Mouse (Mus musculus) ovary, adult 18-20 months (tissue): Measurements from ENCODE around the gene Cyp27b1.
"Not testable (repeated sequence)": the region's sequence is repeated elsewhere in the genome, so short reads cannot be mapped to it uniquely, and the experiment has no call there.

ENCODE experiments used
- DNase-seq: peaks from one replicate; pipeline ENCODE4 v3.0.0; 2022; ENCODE audit warnings: low spot score, mixed read lengths

Cyp27b1 gene

GRCm38 (mm10) chr10:127049395-127050118, 1.5 kb downstream of the Cyp27b1 start:
- no peak for DNase-seq

GRCm38 (mm10) chr10:127050119-127050474, 2.0 kb downstream of the Cyp27b1 start:
- no peak for DNase-seq

GRCm38 (mm10) chr10:127054646-127055045, 6.6 kb downstream of the Cyp27b1 start:
- DNase-seq: no peak

GRCm38 (mm10) chr10:127055406-127055805, 7.4 kb downstream of the Cyp27b1 start:
- no peak for DNase-seq

- no peak for DNase-seq
Observed at GRCm38 (mm10) chr10:127056490-127056889, 8.4 kb downstream of the Cyp27b1 start.

GRCm38 (mm10) chr10:127058161-127058560, 10.1 kb downstream of the Cyp27b1 start:
- DNase-seq: peak; percentile 48

- no peak for DNase-seq
Observed at GRCm38 (mm10) chr10:127058708-127059107, 10.7 kb downstream of the Cyp27b1 start.

GRCm38 (mm10) chr10:127059174-127059967, 11.3 kb downstream of the Cyp27b1 start:
- DNase-seq: no peak

GRCm38 (mm10) chr10:127059968-127060916, 12.2 kb downstream of the Cyp27b1 start, which contains the start of gene March9:
March9 (minus strand) TSS chr10:127060184.
- DNase-seq: peak; percentile 71

GRCm38 (mm10) chr10:127061085-127061484, 13.0 kb downstream of the Cyp27b1 start:
- DNase-seq: no peak

GRCm38 (mm10) chr10:127061513-127061912, 13.5 kb downstream of the Cyp27b1 start:
- DNase-seq: no peak

- DNase-seq: not testable (repeated sequence)
Observed at GRCm38 (mm10) chr10:127062101-127062500, 14.1 kb downstream of the Cyp27b1 start.

GRCm38 (mm10) chr10:127062503-127062902, 14.5 kb downstream of the Cyp27b1 start:
- no peak for DNase-seq

- peak; percentile 98 for DNase-seq
Observed at GRCm38 (mm10) chr10:127063239-127063872, 15.3 kb downstream of the Cyp27b1 start, which contains the start of gene Cdk4. Cdk4 (plus strand) TSS chr10:127063534.

GRCm38 (mm10) chr10:127063913-127064870, 16.1 kb downstream of the Cyp27b1 start:
- no peak for DNase-seq

- no peak for DNase-seq
Observed at GRCm38 (mm10) chr10:127065981-127066380, 17.9 kb downstream of the Cyp27b1 start.

- no peak for DNase-seq
Observed at GRCm38 (mm10) chr10:127066519-127067018, 18.5 kb downstream of the Cyp27b1 start.

GRCm38 (mm10) chr10:127068360-127069038, 20.4 kb downstream of the Cyp27b1 start:
- DNase-seq: no peak
